Mouse (Mus musculus): ENCODE measurements around the gene Gm17349. TPM values are rescaled to one million over a fixed set of nuclear protein-coding genes. Genes with fewer than 3 reads are reported as not detected.
A peak's percentile ranks its signal among the peaks of the same experiment; 100 is the strongest.

Gm17349 gene
- polyA plus RNA-seq, 2 experiments, result not detected

DNA sequence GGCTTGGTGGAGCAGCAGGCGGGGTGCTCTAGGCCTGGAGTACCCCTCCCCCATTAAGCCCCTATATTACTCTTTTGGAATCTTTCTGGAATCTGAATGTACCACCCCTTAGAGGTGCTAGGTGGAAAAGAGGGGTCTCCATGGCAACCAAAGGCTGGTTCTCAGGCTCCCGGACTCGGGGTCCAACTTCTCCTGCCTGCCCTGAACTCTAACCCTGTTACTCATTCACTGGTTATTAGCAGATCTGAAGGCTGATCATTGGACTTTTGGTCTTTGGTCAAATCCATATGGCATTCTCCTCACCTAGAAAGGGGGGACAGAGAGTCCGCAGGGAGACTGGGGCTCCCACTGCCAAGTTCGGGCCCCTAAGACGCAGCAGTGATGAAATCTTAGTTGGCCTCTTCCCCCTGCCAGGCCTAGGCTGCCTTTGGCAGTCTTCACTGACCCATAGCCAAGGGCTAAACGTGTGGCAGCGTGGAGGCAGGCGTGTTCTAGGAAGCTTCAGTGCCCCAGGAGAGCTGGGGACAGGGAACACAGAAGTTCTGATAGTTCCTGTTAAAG is 13.3 kb upstream of the Gm17349 start:
- no peaks in the 10 kb centered on the region for H3K27me3 ChIP-seq (ENCODE audit: control insufficient read depth, insufficient read depth, low read length)
- no peaks in the 10 kb centered on the region for H3K36me3 ChIP-seq (replicated peaks; ENCODE audit: control insufficient read depth, insufficient read depth, low read depth)
- no peak for TF ChIP-seq CTCF (IDR thresholded peaks at IDR 0.05; ENCODE audit: low read depth)
- TF ChIP-seq EP300 (IDR thresholded peaks at IDR 0.05; ENCODE audit: low read depth), result no peak
- peak overlapping the region; percentile 28 for H3K4me2 ChIP-seq (ENCODE audit: low read depth)
- no peak overlapping the region for H3K9ac ChIP-seq (replicated peaks)
- H3K4me1 ChIP-seq (replicated peaks; ENCODE audit: control insufficient read depth in 2 of 2, insufficient read depth in 2 of 2, low read length in 1 of 2), result peaks cover 0 to 8% of the 10 kb centered on the region in 2 experiments; a peak in 2 of 4 replicates
- H3K27ac ChIP-seq, result no peak overlapping the region
- H3K4me3 ChIP-seq (ENCODE audit: insufficient read depth in 1 of 2, low read depth in 2 of 2, low read length in 2 of 2), result no peak overlapping the region
- ATAC-seq (ENCODE audit: insufficient read depth) (peak; percentile 22; the same call in 1 of the 2 replicates), DNase-seq (ENCODE audit: low read depth in 3 of 3, low spot score in 3 of 3) (no peak)
- 65% methylated on average over 9 of the region's 9 CpGs for WGBS (ENCODE audit: insufficient replicate concordance)
- no peaks in the 10 kb centered on the region for H3K9me3 ChIP-seq (ENCODE audit: control insufficient read depth, low read length)

DNA sequence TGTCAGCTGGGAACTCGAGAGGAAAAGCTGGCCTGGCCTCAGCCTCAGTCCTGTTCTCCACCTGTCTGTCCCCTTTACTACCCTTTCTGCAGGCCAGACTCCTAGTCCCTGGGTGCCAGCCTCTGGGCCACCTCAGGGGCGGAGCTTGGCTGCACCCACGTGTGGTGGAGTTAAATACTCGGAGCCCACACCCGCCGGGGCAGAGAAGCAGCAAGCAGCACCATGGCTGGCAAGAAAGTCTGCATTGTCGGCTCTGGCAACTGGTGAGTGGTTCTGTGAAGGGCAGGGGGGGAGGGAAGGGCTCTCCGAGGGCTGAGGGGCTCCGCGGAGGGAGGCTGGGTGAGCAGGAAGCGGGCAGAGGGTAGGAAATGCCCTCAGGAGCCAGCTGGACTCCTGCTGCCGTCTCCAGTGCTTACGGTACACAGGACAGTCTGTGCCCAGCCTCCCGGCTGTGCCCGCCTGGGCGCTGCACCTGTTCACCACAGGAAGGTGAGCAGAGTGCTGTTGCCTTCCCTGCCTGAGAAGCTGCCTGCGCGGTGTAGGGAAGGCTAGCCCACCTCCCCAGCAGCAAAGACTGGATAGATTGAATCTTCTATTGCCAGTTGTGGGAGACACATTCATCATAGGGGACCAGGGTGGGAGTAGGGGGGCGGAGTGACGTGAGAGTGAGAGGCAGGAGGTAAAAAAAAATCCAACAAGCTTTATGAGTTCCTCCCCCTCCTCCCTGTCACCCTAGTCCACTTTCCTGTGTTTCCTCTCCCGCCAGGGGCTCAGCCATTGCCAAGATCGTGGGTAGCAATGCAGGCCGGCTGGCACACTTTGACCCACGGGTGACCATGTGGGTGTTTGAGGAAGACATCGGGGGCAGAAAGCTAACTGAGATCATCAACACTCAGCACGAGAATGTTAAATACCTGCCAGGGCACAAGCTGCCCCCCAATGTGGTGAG is 12.4 kb upstream of the Gm17349 start, which contains the start of gene Gpd1:
TSS of gene Gpd1 (plus strand) at position 130 of the 949 bp plus-strand sequence.
- WGBS (ENCODE audit: insufficient replicate concordance), result 47% methylated on average over 26 of the region's 26 CpGs
- no peak within 1 kb of the TSS for H3K27ac ChIP-seq
- no peak for ATAC-seq (ENCODE audit: insufficient read depth)
- peaks cover 0 to 4% of the 10 kb centered on the region in 2 experiments; a peak in 2 of 4 replicates for H3K4me1 ChIP-seq (replicated peaks; ENCODE audit: control insufficient read depth in 2 of 2, insufficient read depth in 2 of 2, low read length in 1 of 2)
- no peaks in the 10 kb centered on the region for H3K9me3 ChIP-seq (ENCODE audit: control insufficient read depth, low read length)
- TF ChIP-seq CTCF (IDR thresholded peaks at IDR 0.05; ENCODE audit: low read depth), result no peak
- TF ChIP-seq EP300 (IDR thresholded peaks at IDR 0.05; ENCODE audit: low read depth), result no peak
- no peak for DNase-seq (ENCODE audit: low read depth in 3 of 3, low spot score in 3 of 3)
- no peak within 1 kb of the TSS for H3K4me3 ChIP-seq (ENCODE audit: insufficient read depth in 1 of 2, low read depth in 2 of 2, low read length in 2 of 2)
- H3K4me2 ChIP-seq (ENCODE audit: low read depth), result peak within 1 kb of the TSS; percentile 32
- no peaks in the 10 kb centered on the region for H3K36me3 ChIP-seq (replicated peaks; ENCODE audit: control insufficient read depth, insufficient read depth, low read depth)
- H3K9ac ChIP-seq (replicated peaks), result no peak within 1 kb of the TSS
- H3K27me3 ChIP-seq (ENCODE audit: control insufficient read depth, insufficient read depth, low read length), result no peaks in the 10 kb centered on the region

DNA sequence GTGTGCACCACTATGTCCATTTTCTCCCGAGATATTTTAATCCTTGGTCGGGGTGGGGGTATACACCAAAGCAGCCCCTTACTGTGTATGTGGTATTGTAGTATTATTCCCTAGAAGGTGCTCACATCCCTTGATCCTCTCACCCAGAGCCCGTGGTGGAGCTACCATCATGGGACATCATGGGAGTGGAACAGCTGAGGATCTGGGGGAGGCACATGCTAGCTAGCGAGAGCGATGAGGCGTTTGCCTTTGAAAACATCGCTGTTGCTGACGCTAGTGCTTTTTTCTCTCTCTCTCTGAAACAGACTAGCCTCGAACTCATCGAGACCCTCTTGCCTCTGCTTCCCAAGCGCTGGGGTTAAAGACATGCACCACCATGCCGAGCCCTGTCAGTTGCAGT is 11.5 kb upstream of the Gm17349 start:
- 73% methylated on average over 12 of the region's 12 CpGs for WGBS (ENCODE audit: insufficient replicate concordance)
- H3K36me3 ChIP-seq (replicated peaks; ENCODE audit: control insufficient read depth, insufficient read depth, low read depth), result no peaks in the 10 kb centered on the region; the same call in 1 of the 2 replicates
- H3K27me3 ChIP-seq (ENCODE audit: control insufficient read depth, insufficient read depth, low read length), result no peaks in the 10 kb centered on the region
- H3K4me2 ChIP-seq (ENCODE audit: low read depth), result no peak overlapping the region
- no peaks in the 10 kb centered on the region for H3K9me3 ChIP-seq (ENCODE audit: control insufficient read depth, low read length)
- TF ChIP-seq CTCF (IDR thresholded peaks at IDR 0.05; ENCODE audit: low read depth) (no peak), EP300 (IDR thresholded peaks at IDR 0.05; ENCODE audit: low read depth) (no peak)
- ATAC-seq (ENCODE audit: insufficient read depth) (no peak), DNase-seq (ENCODE audit: low read depth in 3 of 3, low spot score in 3 of 3) (no peak)
- peaks cover 0 to 4% of the 10 kb centered on the region in 2 experiments; a peak in 2 of 4 replicates for H3K4me1 ChIP-seq (replicated peaks; ENCODE audit: control insufficient read depth in 2 of 2, insufficient read depth in 2 of 2, low read length in 1 of 2)
- no peak overlapping the region for H3K4me3 ChIP-seq (ENCODE audit: insufficient read depth in 1 of 2, low read depth in 2 of 2, low read length in 2 of 2)
- H3K9ac ChIP-seq (replicated peaks), result no peak overlapping the region
- no peak overlapping the region for H3K27ac ChIP-seq

DNA sequence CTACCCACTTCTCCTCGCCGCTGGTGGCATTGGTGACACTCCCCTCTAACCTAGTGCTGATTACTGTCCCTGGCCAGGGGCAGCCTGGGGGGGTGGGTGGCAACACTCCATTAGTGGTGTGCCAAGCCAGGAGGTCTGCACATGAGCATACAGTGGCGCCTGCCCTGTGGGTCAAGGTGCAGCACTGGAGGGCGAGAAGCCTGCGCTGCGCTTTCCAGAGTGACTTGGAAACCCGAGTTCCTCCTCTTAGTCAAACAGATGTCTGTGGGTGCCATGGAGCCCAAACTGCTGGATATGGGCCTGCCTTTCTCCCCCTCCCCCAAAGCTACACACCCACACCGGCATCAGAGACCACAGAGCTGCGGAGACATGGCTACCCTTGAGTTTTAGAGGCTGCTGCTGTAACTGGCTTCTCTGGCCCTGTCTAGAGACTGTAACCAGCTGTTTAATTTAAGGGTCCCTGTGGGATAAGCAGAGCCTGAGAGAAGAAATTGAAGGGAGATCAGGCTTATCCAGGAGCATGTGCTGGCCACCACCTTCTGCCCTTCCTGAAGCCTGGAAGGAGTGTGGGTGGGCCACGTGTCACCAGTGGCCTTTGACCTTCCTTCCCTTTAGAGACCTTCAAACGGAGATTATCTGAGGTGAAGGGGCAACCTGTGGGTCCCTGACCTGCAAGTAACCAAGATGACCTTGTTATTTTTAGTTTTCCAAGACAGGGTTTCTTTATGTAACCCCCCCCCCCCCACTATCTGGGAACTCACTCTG is 10.9 kb upstream of the Gm17349 start:
- no peak for ATAC-seq (ENCODE audit: insufficient read depth)

More for the DNA sequence above, 10.9 kb upstream of the Gm17349 start:
- no peak for DNase-seq (ENCODE audit: low read depth in 3 of 3, low spot score in 3 of 3)
- Histone ChIP-seq H3K4me3 (ENCODE audit: insufficient read depth in 1 of 2, low read depth in 2 of 2, low read length in 2 of 2) (no peak overlapping the region), H3K27me3 (ENCODE audit: control insufficient read depth, insufficient read depth, low read length) (no peaks in the 10 kb centered on the region), H3K4me1 (replicated peaks; ENCODE audit: control insufficient read depth in 2 of 2, insufficient read depth in 2 of 2, low read length in 1 of 2) (peaks cover 0 to 4% of the 10 kb centered on the region in 2 experiments; a peak in 2 of 4 replicates), H3K9ac (replicated peaks) (no peak overlapping the region), H3K4me2 (ENCODE audit: low read depth) (no peak overlapping the region), H3K36me3 (replicated peaks; ENCODE audit: control insufficient read depth, insufficient read depth, low read depth) (peaks cover 2% of the 10 kb centered on the region; the same call in 1 of the 2 replicates), H3K9me3 (ENCODE audit: control insufficient read depth, low read length) (no peaks in the 10 kb centered on the region), H3K27ac (no peak overlapping the region)
- 65% methylated on average over 11 of the region's 11 CpGs for WGBS (ENCODE audit: insufficient replicate concordance)
- no peak for TF ChIP-seq EP300 (IDR thresholded peaks at IDR 0.05; ENCODE audit: low read depth)
- no peak for TF ChIP-seq CTCF (IDR thresholded peaks at IDR 0.05; ENCODE audit: low read depth)

Data from liver, embryonic 14.5 days (tissue).